9 mouse cellular contexts compared by ENCODE assay signal in the genomic region with DNA sequence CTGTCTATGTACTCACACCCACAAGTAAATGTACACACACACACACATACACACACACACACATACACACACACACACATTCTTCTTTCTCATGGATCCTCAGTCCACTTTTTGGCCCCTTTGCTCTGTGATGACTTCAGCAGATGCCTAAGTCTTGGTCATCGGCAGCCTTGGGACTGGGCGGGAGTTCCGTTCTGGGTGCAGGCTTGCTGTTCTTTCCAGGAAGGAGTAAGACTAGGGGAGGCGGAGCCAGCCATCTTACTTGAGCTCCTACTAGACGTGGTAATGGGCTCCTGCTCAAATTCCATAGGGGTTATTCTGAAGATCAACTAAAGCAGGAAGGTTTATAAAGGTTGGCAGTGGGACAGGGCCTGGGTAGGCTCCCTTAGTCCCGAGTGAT. TPM values are rescaled to one million over a fixed set of nuclear protein-coding genes. Genes with fewer than 3 reads are reported as not detected.
A peak's percentile ranks its signal among the peaks of the same experiment; 100 is the strongest.
DNase-seq lines count a peak whose midpoint lies in the region; ATAC-seq and TF ChIP-seq lines count a peak whose summit lies in the region.
"Had no signal": no experiment of that assay in that cellular context is flagged by ENCODE, and none has a peak within 500 bp of the region (broad histone marks: within the 10 kb centered on the region; RNA-seq: fewer than 3 reads in every experiment).

No protein-coding gene starts in this region.

- peak overlapping the region in 2 of 3 experiments; percentile 30 to 34 for H3K4me3 ChIP-seq in CH12.LX (replicated peaks in 1 of 3; ENCODE audit: low read depth in 2 of 3, low read length in 2 of 3, poor library complexity in 1 of 3)
- H3K4me3 ChIP-seq in heart, embryonic 15.5 days: peak overlapping the region; percentile 15; the same call in 1 of the 2 replicates
- peak overlapping the region; percentile 7; the same call in 1 of the 2 replicates for H3K4me3 ChIP-seq in limb, embryonic 12.5 days (replicated peaks)
- H3K4me3 ChIP-seq in stomach, embryonic 15.5 days (replicated peaks): peak overlapping the region; percentile 11; the same call in 1 of the 2 replicates

- H3K4me2 ChIP-seq in CH12.LX (ENCODE audit: insufficient read depth, low read depth, poor library complexity, severe bottlenecking): peak overlapping the region; percentile 46
- peak overlapping the region; percentile 48 for H3K4me2 ChIP-seq in heart, embryonic 15.5 days
- peak overlapping the region; percentile 29 for H3K4me2 ChIP-seq in limb, embryonic 12.5 days
- H3K4me2 ChIP-seq in stomach, embryonic 15.5 days: peak overlapping the region; percentile 95

- TF ChIP-seq RAD21 in CH12.LX (IDR thresholded peaks at IDR 0.05; ENCODE audit: low read depth, low read length): no peak

- no peaks in the 10 kb centered on the region for H3K9me3 ChIP-seq in CH12.LX (replicated peaks; ENCODE audit: low read length)
- H3K9me3 ChIP-seq in heart, embryonic 15.5 days (replicated peaks): no peaks in the 10 kb centered on the region
- no peaks in the 10 kb centered on the region for H3K9me3 ChIP-seq in limb, embryonic 12.5 days
- no peaks in the 10 kb centered on the region for H3K9me3 ChIP-seq in stomach, embryonic 15.5 days

- TF ChIP-seq POLR2A in CH12.LX (IDR thresholded peaks at IDR 0.05; ENCODE audit: low read depth, low read length): no peak

- intact Hi-C loops in left cerebral cortex, postnatal 4 days (cut with DNase I): no loop called here
- intact Hi-C loops in left cerebral cortex, postnatal 25 days (cut with DNase I): no loop called here

- peaks cover 0 to 13% of the 10 kb centered on the region in 2 experiments for H3K36me3 ChIP-seq in CH12.LX (replicated peaks in 1 of 2; ENCODE audit: control insufficient read depth in 1 of 2, insufficient read depth in 1 of 2, low read length in 1 of 2)
- H3K36me3 ChIP-seq in heart, embryonic 15.5 days: peaks cover 33% of the 10 kb centered on the region
- peaks cover 49% of the 10 kb centered on the region for H3K36me3 ChIP-seq in limb, embryonic 12.5 days
- H3K36me3 ChIP-seq in stomach, embryonic 15.5 days: peaks cover 21% of the 10 kb centered on the region

- peak overlapping the region; percentile 29; the same call in 1 of the 2 replicates for H3K27ac ChIP-seq in CH12.LX (ENCODE audit: insufficient read depth, low read depth)
- H3K27ac ChIP-seq in heart, embryonic 15.5 days: peak overlapping the region; percentile 53
- no peak overlapping the region for H3K27ac ChIP-seq in limb, embryonic 12.5 days
- 0 out of 2 replicates have a peak overlapping the region, but pooled peaks have one; percentile 21 for H3K27ac ChIP-seq in stomach, embryonic 15.5 days
- H3K27ac ChIP-seq: liver, embryonic 14.5 days had no signal

- no peak for ATAC-seq in heart, embryonic 15.5 days (replicated peaks; ENCODE audit: insufficient number of reproducible peaks, insufficient read depth, low FRiP score, low read depth)
- ATAC-seq in limb, embryonic 12.5 days (ENCODE audit: insufficient number of reproducible peaks, insufficient read depth, low FRiP score, low TSS enrichment, low read depth): no peak
- no peak for ATAC-seq in stomach, embryonic 15.5 days (ENCODE audit: insufficient read depth, low FRiP score, low read depth)

- WGBS in heart, embryonic 15.5 days: 49% methylated on average over 6 of the region's 6 CpGs
- WGBS in limb, embryonic 12.5 days: 60% methylated on average over 6 of the region's 6 CpGs
- WGBS in stomach, embryonic 15.5 days: 49% methylated on average over 6 of the region's 6 CpGs

- H3K79me2 ChIP-seq in CH12.LX (replicated peaks; ENCODE audit: control insufficient read depth, extremely low read depth, insufficient read depth, poor library complexity, severe bottlenecking): peaks cover 5% of the 10 kb centered on the region; the same call in 1 of the 2 replicates

- dilution Hi-C loops in CH12.LX (cut with MboI; ENCODE audit: extremely low pct_ligation_motif_present, extremely low pct_unique_long_range_greater_than_20kb, low sequenced_read_pairs): no loop called here

- no peak for DNase-seq in CH12.LX (ENCODE audit: extremely low read depth)
- DNase-seq in adrenal gland, postnatal 25 days: peak; percentile 72
- DNase-seq in left cerebral cortex, postnatal 4 days: no peak
- no peak for DNase-seq in left cerebral cortex, postnatal 25 days (ENCODE audit: low spot score in 2 of 2)
- DNase-seq in layer of hippocampus, postnatal 10 days (ENCODE audit: low spot score in 2 of 2): no peak

- in situ Hi-C loops in CH12.LX (cut with MboI; ENCODE audit: low pct_ligation_motif_present, low pct_unique_long_range_greater_than_20kb, low sequenced_read_pairs): no loop called here

- peaks cover 45% of the 10 kb centered on the region for H3K27me3 ChIP-seq in CH12.LX (replicated peaks)
- H3K27me3 ChIP-seq in heart, embryonic 15.5 days: no peaks in the 10 kb centered on the region
- H3K27me3 ChIP-seq in limb, embryonic 12.5 days: no peaks in the 10 kb centered on the region
- H3K27me3 ChIP-seq in stomach, embryonic 15.5 days (replicated peaks): no peaks in the 10 kb centered on the region

- no peak for TF ChIP-seq CTCF in CH12.LX (conservative IDR thresholded peaks at IDR 0.05 in 1 of 2, IDR thresholded peaks at IDR 0.05 in 1 of 2; ENCODE audit: low read depth in 2 of 2, low read length in 2 of 2)

- no peak for TF ChIP-seq EP300 in CH12.LX (IDR thresholded peaks at IDR 0.05; ENCODE audit: low read length)

- H3K4me1 ChIP-seq in CH12.LX (ENCODE audit: control insufficient read depth in 1 of 2, insufficient read depth in 2 of 2): peaks cover 12 to 19% of the 10 kb centered on the region in 2 experiments
- H3K4me1 ChIP-seq in heart, embryonic 15.5 days (replicated peaks): peaks cover 49% of the 10 kb centered on the region
- H3K4me1 ChIP-seq in limb, embryonic 12.5 days (replicated peaks): peaks cover 51% of the 10 kb centered on the region
- peaks cover 37% of the 10 kb centered on the region for H3K4me1 ChIP-seq in stomach, embryonic 15.5 days

- no peak overlapping the region for H3K9ac ChIP-seq in CH12.LX (ENCODE audit: insufficient read depth, low read depth)
- no peak overlapping the region for H3K9ac ChIP-seq in heart, embryonic 15.5 days
- no peak overlapping the region; the same call in 1 of the 2 replicates for H3K9ac ChIP-seq in limb, embryonic 12.5 days (replicated peaks)
- H3K9ac ChIP-seq in stomach, embryonic 15.5 days: no peak overlapping the region; the same call in 1 of the 2 replicates
- H3K9ac ChIP-seq: liver, embryonic 14.5 days had no signal

RNA-seq across cellular contexts. Expression of gene Lzts2, which starts 6.1 kb away (rescaled TPM):
- 17.5 and 22.1 TPM in 2 replicates for total RNA-seq in CH12.LX (2012; rRNA removed)
- 0.68 and 0.73 TPM in 2 replicates for total RNA-seq in CH12.LX (2014; rRNA removed)
- polyA plus RNA-seq in CH12.LX (2012; ENCODE audit: insufficient read length, low read depth): 2.2 and 3.1 TPM in 2 replicates
- 83.2 and 101 TPM in 2 replicates for total RNA-seq in adrenal gland, postnatal 25 days (2021)
- polyA plus RNA-seq in heart, embryonic 15.5 days (2015; fragmentation: Nextera tagmentation; extraction: Ambion mirVana): 44.5 and 56.9 TPM in 2 replicates
- polyA plus RNA-seq in limb, embryonic 12.5 days (2016; fragmentation: Nextera tagmentation; extraction: Ambion mirVana): 105 TPM in 2 replicates
- 65.5 and 69.9 TPM in 2 replicates for polyA plus RNA-seq in stomach, embryonic 15.5 days (2015; fragmentation: Nextera tagmentation; extraction: Ambion mirVana)
- 10 to 100 TPM; 30.2 to 35.1 TPM for total RNA-seq in left cerebral cortex, postnatal 4 days (2021)
- total RNA-seq in left cerebral cortex, postnatal 25 days (2021): 10 to 100 TPM; 30.8 to 32.2 TPM
- 10 to 100 TPM; 21.3 to 23.2 TPM for total RNA-seq in layer of hippocampus, postnatal 10 days (2021)

RNA-seq across cellular contexts. Expression of gene Mrpl43, which starts 14.1 kb away (rescaled TPM):
- 72.7 and 76.6 TPM in 2 replicates for total RNA-seq in CH12.LX (2012; rRNA removed)
- 63.5 and 72.7 TPM in 2 replicates for total RNA-seq in CH12.LX (2014; rRNA removed)
- 75.1 and 77.9 TPM in 2 replicates for polyA plus RNA-seq in CH12.LX (2012; ENCODE audit: insufficient read length, low read depth)
- 47.9 and 53.7 TPM in 2 replicates for total RNA-seq in adrenal gland, postnatal 25 days (2021)
- polyA plus RNA-seq in heart, embryonic 15.5 days (2015; fragmentation: Nextera tagmentation; extraction: Ambion mirVana): 60.2 and 60.7 TPM in 2 replicates
- polyA plus RNA-seq in limb, embryonic 12.5 days (2016; fragmentation: Nextera tagmentation; extraction: Ambion mirVana): 77.5 and 78.5 TPM in 2 replicates
- polyA plus RNA-seq in stomach, embryonic 15.5 days (2015; fragmentation: Nextera tagmentation; extraction: Ambion mirVana): 70.4 and 71.2 TPM in 2 replicates
- total RNA-seq in left cerebral cortex, postnatal 4 days (2021): 10 to 100 TPM; 41.3 to 41.6 TPM
- 10 to 100 TPM; 40.2 to 44.2 TPM for total RNA-seq in left cerebral cortex, postnatal 25 days (2021)
- 10 to 100 TPM; 45.3 to 48.9 TPM for total RNA-seq in layer of hippocampus, postnatal 10 days (2021)

RNA-seq across cellular contexts. Expression of gene Twnk, which starts 14.9 kb away (rescaled TPM):
- 18.9 and 21.9 TPM in 2 replicates for total RNA-seq in CH12.LX (2012; rRNA removed)
- total RNA-seq in CH12.LX (2014; rRNA removed): 12.4 and 14.0 TPM in 2 replicates
- polyA plus RNA-seq in CH12.LX (2012; ENCODE audit: insufficient read length, low read depth): 30.1 and 32.4 TPM in 2 replicates
- 36.7 and 39.3 TPM in 2 replicates for total RNA-seq in adrenal gland, postnatal 25 days (2021)
- polyA plus RNA-seq in heart, embryonic 15.5 days (2015; fragmentation: Nextera tagmentation; extraction: Ambion mirVana): 19.4 TPM in 2 replicates
- polyA plus RNA-seq in limb, embryonic 12.5 days (2016; fragmentation: Nextera tagmentation; extraction: Ambion mirVana): 27.8 and 27.9 TPM in 2 replicates
- polyA plus RNA-seq in stomach, embryonic 15.5 days (2015; fragmentation: Nextera tagmentation; extraction: Ambion mirVana): 18.3 and 19.8 TPM in 2 replicates
- total RNA-seq in left cerebral cortex, postnatal 4 days (2021): 10 to 100 TPM; 16.0 to 17.3 TPM
- 10 to 100 TPM; 14.0 to 15.7 TPM for total RNA-seq in left cerebral cortex, postnatal 25 days (2021)
- 10 to 100 TPM; 14.1 to 15.1 TPM for total RNA-seq in layer of hippocampus, postnatal 10 days (2021)

RNA-seq across cellular contexts. Expression of gene Pdzd7, which starts 25.2 kb away (rescaled TPM):
- total RNA-seq in CH12.LX (2012; rRNA removed): 0.04 and 0.17 TPM in 2 replicates
- 0.12 and 0.20 TPM in 2 replicates for total RNA-seq in CH12.LX (2014; rRNA removed)
- polyA plus RNA-seq in CH12.LX (2012; ENCODE audit: insufficient read length, low read depth): 0.15 TPM in 1 of 2 replicates, not detected in the other
- 0.52 TPM in 1 of 2 replicates, not detected in the other for total RNA-seq in adrenal gland, postnatal 25 days (2021)
- 0.11 and 0.16 TPM in 2 replicates for polyA plus RNA-seq in heart, embryonic 15.5 days (2015; fragmentation: Nextera tagmentation; extraction: Ambion mirVana)
- 0.20 and 0.56 TPM in 2 replicates for polyA plus RNA-seq in limb, embryonic 12.5 days (2016; fragmentation: Nextera tagmentation; extraction: Ambion mirVana)
- polyA plus RNA-seq in stomach, embryonic 15.5 days (2015; fragmentation: Nextera tagmentation; extraction: Ambion mirVana): 0.27 and 0.33 TPM in 2 replicates
- 1 to 10 TPM; 8.0 to 8.2 TPM for total RNA-seq in left cerebral cortex, postnatal 4 days (2021)
- 1 to 10 TPM; 4.2 to 4.6 TPM for total RNA-seq in left cerebral cortex, postnatal 25 days (2021)
- 1 to 10 TPM; 3.2 to 3.3 TPM for total RNA-seq in layer of hippocampus, postnatal 10 days (2021)

RNA-seq across cellular contexts. Expression of gene Sfxn3, which starts 27.0 kb away (rescaled TPM):
- 2.4 and 3.6 TPM in 2 replicates for total RNA-seq in CH12.LX (2012; rRNA removed)
- total RNA-seq in CH12.LX (2014; rRNA removed): 0.95 and 1.4 TPM in 2 replicates
- polyA plus RNA-seq in CH12.LX (2012; ENCODE audit: insufficient read length, low read depth): 3.1 and 4.2 TPM in 2 replicates
- total RNA-seq in adrenal gland, postnatal 25 days (2021): 49.3 and 65.0 TPM in 2 replicates
- 16.1 and 22.1 TPM in 2 replicates for polyA plus RNA-seq in heart, embryonic 15.5 days (2015; fragmentation: Nextera tagmentation; extraction: Ambion mirVana)
- polyA plus RNA-seq in limb, embryonic 12.5 days (2016; fragmentation: Nextera tagmentation; extraction: Ambion mirVana): 18.3 and 19.2 TPM in 2 replicates
- 24.3 and 24.5 TPM in 2 replicates for polyA plus RNA-seq in stomach, embryonic 15.5 days (2015; fragmentation: Nextera tagmentation; extraction: Ambion mirVana)
- 100 to 1,000 TPM; 108 to 128 TPM for total RNA-seq in left cerebral cortex, postnatal 4 days (2021)
- 100 to 1,000 TPM; 107 to 129 TPM for total RNA-seq in left cerebral cortex, postnatal 25 days (2021)
- 100 to 1,000 TPM; 103 to 124 TPM for total RNA-seq in layer of hippocampus, postnatal 10 days (2021)

Comparison
In these comparisons a context has a peak if more than half of its experiments do, and no peak if none do; other contexts are left out.
1. H3K4me2 ChIP-seq: peak in every context shown above with its lines; median percentile 95 in stomach, embryonic 15.5 days; 48 in heart, embryonic 15.5 days; 46 in CH12.LX; 29 in limb, embryonic 12.5 days.